Mouse (Mus musculus): ENCODE data around the gene Gpr135. TPM values are rescaled to one million over a fixed set of nuclear protein-coding genes. Genes with fewer than 3 reads are reported as not detected.

Gpr135 gene
- total and polyA plus RNA-seq, 3 experiments: 0.19 to 0.92 TPM; not detected in 1

DNA sequence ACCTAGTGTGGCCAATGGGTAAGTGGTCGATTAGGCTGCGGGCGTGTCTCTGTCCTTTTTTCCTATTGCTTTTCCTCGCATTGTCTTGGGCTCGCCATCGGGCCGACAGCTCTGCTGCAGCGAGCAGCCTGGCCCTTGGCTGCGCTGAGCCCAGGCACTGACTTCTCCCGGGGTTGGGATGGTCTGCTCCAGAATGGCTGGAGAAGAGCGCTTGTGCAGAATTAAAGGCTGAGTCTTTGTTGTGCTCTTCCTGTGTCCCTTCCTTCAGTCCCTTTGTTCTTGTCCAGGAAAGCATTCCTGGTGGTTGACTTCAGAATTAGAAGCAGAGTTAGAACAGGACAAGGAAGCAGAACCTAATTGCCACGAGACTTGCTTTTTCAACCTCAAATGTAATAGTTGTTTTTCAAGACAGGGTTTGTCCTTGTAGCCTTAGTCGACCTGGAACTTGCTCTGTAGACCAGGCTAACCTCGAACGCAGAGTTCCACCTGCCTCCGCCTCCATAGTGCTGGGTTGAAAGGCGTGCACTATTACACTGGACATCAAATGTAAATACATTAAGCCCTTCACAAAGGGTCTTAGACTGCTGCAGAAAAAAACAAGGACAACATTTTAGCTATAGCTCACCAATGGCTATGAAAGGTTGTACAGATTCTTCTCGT lies 15.4 kb upstream of the Gpr135 start:
- H3K27ac ChIP-seq (ENCODE audit: control insufficient read depth, low read depth, low read length): peak overlapping the region; percentile 65
- no peak for DNase-seq (ENCODE audit: low read depth, low spot score)

DNA sequence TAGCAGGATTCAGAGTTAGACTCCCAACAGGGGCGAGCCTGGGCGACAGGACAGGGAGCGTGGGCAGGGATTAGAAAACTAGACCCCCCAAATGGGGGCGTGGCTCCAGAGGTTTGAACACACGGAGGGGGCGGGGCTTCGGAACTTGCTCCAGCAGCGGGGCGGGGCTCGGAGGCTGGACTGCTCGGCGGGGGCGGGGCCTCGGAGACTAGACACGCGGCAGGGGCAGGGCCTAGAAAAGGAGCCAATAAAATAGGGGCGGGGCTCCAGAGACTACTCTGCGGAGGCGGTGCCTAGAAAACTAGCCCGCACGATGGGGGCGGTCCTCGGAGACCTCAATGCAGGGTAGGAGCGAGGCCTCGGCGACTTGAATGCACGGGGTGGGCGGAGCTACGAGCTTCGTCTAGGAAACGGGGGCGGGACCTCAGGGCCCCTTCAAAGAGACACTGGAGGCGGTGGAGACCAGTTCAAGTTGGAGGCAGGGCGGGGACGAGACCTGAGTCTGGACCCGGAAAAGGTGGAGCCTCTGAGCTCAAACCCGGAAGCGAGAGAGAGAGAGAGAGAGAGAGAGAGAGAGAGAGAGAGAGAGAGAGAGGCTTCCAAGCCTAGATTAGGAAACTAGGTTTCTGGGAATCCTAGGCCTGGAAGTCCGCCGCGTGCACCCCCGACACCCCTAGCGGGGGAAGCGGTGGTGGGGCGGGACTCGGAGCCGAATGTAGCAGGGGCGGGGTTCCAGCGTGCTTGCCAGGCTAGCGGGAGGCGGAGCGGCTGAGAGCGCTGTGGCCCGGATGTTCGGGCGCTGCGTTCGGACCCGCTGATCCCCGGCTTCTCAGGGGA lies 14.6 kb upstream of the Gpr135 start, which contains the start of the genes L3hypdh and Jkamp:
TSS of gene L3hypdh (minus strand) at position 111 of the 837 bp plus-strand sequence.
TSS of gene Jkamp (plus strand) at position 261 of the 837 bp plus-strand sequence.
- H3K4me3 ChIP-seq (ENCODE audit: control insufficient read depth in 1 of 2, insufficient read depth in 1 of 2, low read depth in 2 of 2, low read length in 2 of 2): peak within 1 kb of the TSS; percentile 93 to 94
- peaks cover 0 to 2% of the 10 kb centered on the region in 2 experiments; a peak in 1 of 4 replicates for H3K4me1 ChIP-seq (ENCODE audit: control insufficient read depth in 1 of 2, insufficient read depth in 2 of 2, low read length in 2 of 2)
- peak within 1 kb of the TSS; percentile 88 for H3K9ac ChIP-seq (ENCODE audit: control insufficient read depth, low read depth, low read length, poor library complexity, severe bottlenecking)
- peaks cover 0 to 6% of the 10 kb centered on the region in 2 experiments; a peak in 2 of 4 replicates for H3K36me3 ChIP-seq (ENCODE audit: control insufficient read depth in 1 of 2, insufficient read depth in 2 of 2, low read length in 2 of 2)
- peak; percentile 95 for TF ChIP-seq ELF1 (IDR thresholded peaks at IDR 0.05; ENCODE audit: low read depth, low read length)
- TF ChIP-seq E2F4 (IDR thresholded peaks at IDR 0.05; ENCODE audit: borderline replicate concordance, low read depth, low read length): no peak
- no peak for TF ChIP-seq UBTF (IDR thresholded peaks at IDR 0.05; ENCODE audit: borderline replicate concordance, insufficient read depth, low read depth, low read length)
- TF ChIP-seq MXI1 (IDR thresholded peaks at IDR 0.05; ENCODE audit: low read depth, low read length): peak; percentile 50
- TF ChIP-seq POLR2A (IDR thresholded peaks at IDR 0.05; ENCODE audit: control insufficient read depth in 1 of 2, insufficient read depth in 1 of 2, low read depth in 1 of 2, low read length in 2 of 2, poor library complexity in 1 of 2): peak; percentile 54 to 60
- peak; percentile 65 for TF ChIP-seq HCFC1 (IDR thresholded peaks at IDR 0.05; ENCODE audit: low read depth, low read length)
- TF ChIP-seq NELFE (IDR thresholded peaks at IDR 0.05; ENCODE audit: low read depth, low read length): peak; percentile 60; the same call in 1 of the 2 replicates
- peak; percentile 94 for TF ChIP-seq JUND (IDR thresholded peaks at IDR 0.05; ENCODE audit: low read depth, low read length)
- peak; percentile 36; the same call in 1 of the 2 replicates for TF ChIP-seq TBP (IDR thresholded peaks at IDR 0.05; ENCODE audit: low read depth, low read length)
- no peak for TF ChIP-seq BHLHE40 (IDR thresholded peaks at IDR 0.05; ENCODE audit: borderline replicate concordance, low read depth, low read length)
- 0 out of 2 replicates have a peak, but pooled peaks have one; percentile 20 for TF ChIP-seq TCF12 (IDR thresholded peaks at IDR 0.05; ENCODE audit: low read depth, low read length)
- TF ChIP-seq SIN3A (IDR thresholded peaks at IDR 0.05; ENCODE audit: low read length): no peak; the same call in 1 of the 2 replicates
- peak; percentile 15 for TF ChIP-seq ETS1 (IDR thresholded peaks at IDR 0.05; ENCODE audit: low read depth, low read length)
- TF ChIP-seq ZMIZ1 (IDR thresholded peaks at IDR 0.05; ENCODE audit: low read depth, low read length): 0 out of 2 replicates have a peak, but pooled peaks have one; percentile 30
- peak; percentile 47; the same call in 1 of the 2 replicates for TF ChIP-seq POLR2AphosphoS2 (IDR thresholded peaks at IDR 0.05; ENCODE audit: low read length)
- peak; percentile 2; the same call in 1 of the 2 replicates for TF ChIP-seq MAX (IDR thresholded peaks at IDR 0.05; ENCODE audit: low read length)
- H3K27me3 ChIP-seq (ENCODE audit: control insufficient read depth in 1 of 2, insufficient read depth in 2 of 2, low read length in 2 of 2): no peaks in the 10 kb centered on the region
- H3K27ac ChIP-seq (ENCODE audit: control insufficient read depth, low read depth, low read length): peak within 1 kb of the TSS; percentile 87
- DNase-seq (ENCODE audit: low read depth, low spot score): peak; percentile 99
- H3K79me2 ChIP-seq (ENCODE audit: control insufficient read depth, insufficient read depth, low read length, poor library complexity): no peaks in the 10 kb centered on the region; the same call in 1 of the 2 replicates
- no peaks in the 10 kb centered on the region for H3K9me3 ChIP-seq (replicated peaks; ENCODE audit: insufficient read depth, low read length)

More for the DNA sequence above, 15.4 kb upstream of the Gpr135 start:
- H3K36me3 ChIP-seq (ENCODE audit: control insufficient read depth in 1 of 2, insufficient read depth in 2 of 2, low read length in 2 of 2): peaks cover 0 to 6% of the 10 kb centered on the region in 2 experiments; a peak in 2 of 4 replicates
- H3K27me3 ChIP-seq (ENCODE audit: control insufficient read depth in 1 of 2, insufficient read depth in 2 of 2, low read length in 2 of 2): no peaks in the 10 kb centered on the region
- no peaks in the 10 kb centered on the region; the same call in 1 of the 2 replicates for H3K79me2 ChIP-seq (ENCODE audit: control insufficient read depth, insufficient read depth, low read length, poor library complexity)
- TF ChIP-seq MAX (IDR thresholded peaks at IDR 0.05; ENCODE audit: low read length) (peak; percentile 41), NELFE (IDR thresholded peaks at IDR 0.05; ENCODE audit: low read depth, low read length) (peak; percentile 25), ELF1 (IDR thresholded peaks at IDR 0.05; ENCODE audit: low read depth, low read length) (no peak), CTCF (IDR thresholded peaks at IDR 0.05 in 2 of 3, conservative IDR thresholded peaks at IDR 0.05 in 1 of 3; ENCODE audit: control insufficient read depth in 1 of 3, insufficient read depth in 1 of 3, low read depth in 2 of 3, low read length in 3 of 3, poor library complexity in 1 of 3, severe bottlenecking in 1 of 3) (no peak), RCOR1 (IDR thresholded peaks at IDR 0.05; ENCODE audit: low read depth, low read length) (no peak), ZMIZ1 (IDR thresholded peaks at IDR 0.05; ENCODE audit: low read depth, low read length) (no peak), CHD1 (IDR thresholded peaks at IDR 0.05; ENCODE audit: low read depth, low read length) (no peak; the same call in 1 of the 2 replicates), MYB (IDR thresholded peaks at IDR 0.05; ENCODE audit: low read depth, low read length) (no peak), NRF1 (IDR thresholded peaks at IDR 0.05; ENCODE audit: insufficient read depth, low read depth, low read length, poor library complexity, severe bottlenecking) (no peak), GATA1 (IDR thresholded peaks at IDR 0.05; ENCODE audit: low read depth, low read length) (no peak), SIN3A (IDR thresholded peaks at IDR 0.05; ENCODE audit: low read length) (peak; percentile 64), E2F4 (IDR thresholded peaks at IDR 0.05; ENCODE audit: borderline replicate concordance, low read depth, low read length) (no peak), TBP (IDR thresholded peaks at IDR 0.05; ENCODE audit: low read depth, low read length) (0 out of 2 replicates have a peak, but pooled peaks have one; percentile 37), POLR2A (IDR thresholded peaks at IDR 0.05; ENCODE audit: control insufficient read depth in 1 of 2, insufficient read depth in 1 of 2, low read depth in 1 of 2, low read length in 2 of 2, poor library complexity in 1 of 2) (peak in 1 of 2 experiments; percentile 26; a peak in 1 of 4 replicates)
- peaks cover 0 to 2% of the 10 kb centered on the region in 2 experiments; a peak in 1 of 4 replicates for H3K4me1 ChIP-seq (ENCODE audit: control insufficient read depth in 1 of 2, insufficient read depth in 2 of 2, low read length in 2 of 2)
- H3K4me3 ChIP-seq (ENCODE audit: control insufficient read depth in 1 of 2, insufficient read depth in 1 of 2, low read depth in 2 of 2, low read length in 2 of 2): peak overlapping the region; percentile 93 to 94
- no peaks in the 10 kb centered on the region for H3K9me3 ChIP-seq (replicated peaks; ENCODE audit: insufficient read depth, low read length)
- H3K9ac ChIP-seq (ENCODE audit: control insufficient read depth, low read depth, low read length, poor library complexity, severe bottlenecking): peak overlapping the region; percentile 88

Data from MEL (cell line).